Mouse (Mus musculus) liver, postnatal 0 days (tissue): ENCODE results near the gene Rasgrp3.

ENCODE experiments used
- CTCF ChIP-seq: sonication (generic); IDR thresholded peaks from 2 replicates; pipeline ENCODE4 v1.5.1; 2016; ENCODE audit warnings: antibody characterized with exemption, low read depth
- EP300 ChIP-seq: IDR thresholded peaks from 2 replicates; pipeline ENCODE4 v1.6.1; 2016; ENCODE audit warnings: antibody characterized with exemption, low read depth, mild to moderate bottlenecking

DNA sequence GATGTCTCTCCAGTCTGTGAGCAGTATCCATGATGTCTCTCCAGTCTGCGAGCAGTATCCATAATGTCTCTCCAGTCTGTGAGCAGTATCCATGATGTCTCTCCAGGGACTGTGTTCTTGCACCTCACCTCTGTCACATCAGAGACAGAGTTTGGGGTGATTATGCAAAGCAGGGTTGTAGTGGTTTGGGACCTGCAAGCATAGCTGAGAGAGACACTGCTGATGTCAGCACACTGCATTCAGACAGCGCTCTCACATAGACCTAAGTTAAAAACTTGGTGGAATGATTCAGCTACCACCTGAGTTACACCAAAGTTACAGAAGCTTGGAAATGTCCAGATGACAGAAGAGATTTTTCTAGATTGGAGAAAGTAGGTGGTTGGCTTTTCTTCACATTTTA lies 44.0 kb downstream of the Rasgrp3 start:
- TF ChIP-seq CTCF (no peak), EP300 (no peak)
